ENCODE assay signal across 10 mouse cellular contexts in genomic region chr17:86800535-86800934, GRCm38 (mm10). TPM values are rescaled to one million over a fixed set of nuclear protein-coding genes. Genes with fewer than 3 reads are reported as not detected.
DNase-seq lines count a peak whose midpoint lies in the region; ATAC-seq and TF ChIP-seq lines count a peak whose summit lies in the region.
"Had no signal": no experiment of that assay in that cellular context is flagged by ENCODE, and none has a peak within 500 bp of the region (broad histone marks: within the 10 kb centered on the region; RNA-seq: fewer than 3 reads in every experiment).

No protein-coding gene starts in this region.

- no peak for ATAC-seq in intestine, embryonic 14.5 days (replicated peaks; ENCODE audit: low FRiP score, low TSS enrichment, low read depth)
- no peak for ATAC-seq in intestine, postnatal 0 days
- ATAC-seq: activated CD4-positive, CD25-positive, alpha-beta regulatory T cell, adult 4 months had no signal

- peaks cover 29% of the 10 kb centered on the region for H3K4me1 ChIP-seq in intestine, embryonic 14.5 days (replicated peaks; ENCODE audit: control insufficient read depth, insufficient read depth, low read length)
- H3K4me1 ChIP-seq in intestine, postnatal 0 days (replicated peaks; ENCODE audit: control insufficient read depth, insufficient read depth, low read length) = no peaks in the 10 kb centered on the region
- H3K4me1 ChIP-seq: neural tube, embryonic 12.5 days had no signal

- H3K27ac ChIP-seq in intestine, embryonic 14.5 days (ENCODE audit: low read depth) = peak overlapping the region; percentile 38; the same call in 1 of the 2 replicates
- H3K27ac ChIP-seq in intestine, postnatal 0 days (ENCODE audit: low read depth, low read length) = no peak overlapping the region
- H3K27ac ChIP-seq: neural tube, embryonic 12.5 days had no signal

- H3K4me3 ChIP-seq in intestine, embryonic 14.5 days (ENCODE audit: low read depth, low read length) = no peak overlapping the region
- no peak overlapping the region for H3K4me3 ChIP-seq in intestine, postnatal 0 days (ENCODE audit: low read depth, low read length)
- H3K4me3 ChIP-seq: neural tube, embryonic 12.5 days had no signal

- TF ChIP-seq CTCF in intestine, postnatal 0 days (IDR thresholded peaks at IDR 0.05; ENCODE audit: low read depth) = no peak

- no peaks in the 10 kb centered on the region for H3K27me3 ChIP-seq in intestine, embryonic 14.5 days (replicated peaks; ENCODE audit: control insufficient read depth, insufficient read depth, low read length)
- H3K27me3 ChIP-seq in intestine, postnatal 0 days (replicated peaks; ENCODE audit: control insufficient read depth, insufficient read depth, low read length) = no peaks in the 10 kb centered on the region
- H3K27me3 ChIP-seq: neural tube, embryonic 12.5 days had no signal

- no peaks in the 10 kb centered on the region for H3K36me3 ChIP-seq in intestine, embryonic 14.5 days (ENCODE audit: control insufficient read depth, insufficient read depth, low read length)
- no peaks in the 10 kb centered on the region for H3K36me3 ChIP-seq in intestine, postnatal 0 days (ENCODE audit: control insufficient read depth, insufficient read depth)
- H3K36me3 ChIP-seq: neural tube, embryonic 12.5 days had no signal

- no peak overlapping the region for H3K9ac ChIP-seq in intestine, embryonic 14.5 days (ENCODE audit: low read length)
- no peak overlapping the region for H3K9ac ChIP-seq in intestine, postnatal 0 days (ENCODE audit: low read depth, low read length)
- H3K9ac ChIP-seq: neural tube, embryonic 12.5 days had no signal

- intact Hi-C loops in heart, postnatal 10 days (cut with DNase I) = loop anchor here (5.0 kb wide), 2 partner anchors 88 to 208 kb away; no protein-coding TSS in a partner anchor

- DNase-seq in intestine, embryonic 14.5 days (ENCODE audit: low spot score) = no peak
- DNase-seq in heart, adult 9 months (ENCODE audit: low spot score in 2 of 2) = peak; percentile 58 to 75
- peak; percentile 35 to 43 for DNase-seq in heart, postnatal 10 days
- peak; percentile 65 for DNase-seq in lung, postnatal 25 days (ENCODE audit: low spot score)
- no peak for DNase-seq in right cerebral cortex, postnatal 25 days
- DNase-seq in adrenal gland, adult 8-10 months = no peak
- DNase-seq: cerebellum, adult 18-20 months had no signal

- WGBS in intestine, embryonic 14.5 days = 52% methylated on average over 12 of the region's 12 CpGs
- 58% methylated on average over 12 of the region's 12 CpGs for WGBS in intestine, postnatal 0 days

- no peak overlapping the region for H3K4me2 ChIP-seq in intestine, embryonic 14.5 days (ENCODE audit: low read length)
- no peak overlapping the region for H3K4me2 ChIP-seq in intestine, postnatal 0 days (replicated peaks; ENCODE audit: low read depth)
- H3K4me2 ChIP-seq: neural tube, embryonic 12.5 days had no signal

- H3K9me3 ChIP-seq in intestine, embryonic 14.5 days (ENCODE audit: control insufficient read depth, low read length) = no peaks in the 10 kb centered on the region
- H3K9me3 ChIP-seq in intestine, postnatal 0 days (ENCODE audit: control insufficient read depth) = no peaks in the 10 kb centered on the region
- H3K9me3 ChIP-seq: neural tube, embryonic 12.5 days had no signal

RNA-seq across cellular contexts. Expression of gene Epas1, which starts 47.0 kb away (rescaled TPM):
- 7.7 TPM in 2 replicates for polyA plus RNA-seq in intestine, embryonic 14.5 days (2014; fragmentation: Nextera tagmentation; extraction: Ambion mirVana)
- 7.4 and 8.7 TPM in 2 replicates for polyA plus RNA-seq in intestine, postnatal 0 days (2015; fragmentation: Nextera tagmentation; extraction: Ambion mirVana)
- 100 to 1,000 TPM; 222 to 225 TPM for total RNA-seq in heart, postnatal 10 days (2021)
- 100 to 1,000 TPM; 204 to 224 (median 215) TPM for total RNA-seq in adrenal gland, adult 8-10 months (2022)

Comparison
In these comparisons a context has a peak if more than half of its experiments do, and no peak if none do; other contexts are left out.
1. DNase-seq: peak in heart, adult 9 months (2 of 2), heart, postnatal 10 days (2 of 2) and lung, postnatal 25 days (single experiment); none in intestine, embryonic 14.5 days (single experiment), right cerebral cortex, postnatal 25 days (single experiment) and adrenal gland, adult 8-10 months (single experiment).